Mouse (Mus musculus): ENCODE results near the gene 1700080O16Rik. TPM values are rescaled to one million over a fixed set of nuclear protein-coding genes. Genes with fewer than 3 reads are reported as not detected.

1700080O16Rik gene
- total RNA-seq (2015; ENCODE audit: low replicate concordance) = not detected in 2 replicates
- not detected in 2 replicates for total RNA-seq (2017; ENCODE audit: low replicate concordance)

DNA sequence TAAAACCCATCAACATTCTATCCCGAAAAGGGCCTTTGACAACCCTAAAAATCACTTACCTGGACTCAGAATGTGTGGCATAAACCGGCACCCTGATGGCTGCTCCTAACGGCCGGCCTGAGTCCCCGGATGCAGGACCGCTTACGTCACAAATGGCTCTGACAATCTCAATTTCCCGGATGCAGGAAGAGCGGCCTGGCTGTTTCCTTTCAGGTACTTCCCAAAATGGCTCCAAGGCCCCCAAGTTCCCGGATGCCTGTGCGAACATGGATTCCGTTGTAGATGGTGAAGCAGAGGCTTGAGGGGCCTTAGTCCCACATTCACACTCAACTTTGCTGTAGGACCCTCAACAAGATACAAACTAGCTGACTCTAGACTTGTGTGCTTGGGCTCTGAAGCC, at the start of gene 1700080O16Rik:
Gene 1700080O16Rik (minus strand): TSS at position 101 of the 400 bp plus-strand sequence.
- ATAC-seq (replicated peaks; ENCODE audit: low FRiP score, poor library complexity, severe bottlenecking) = no peak

DNA sequence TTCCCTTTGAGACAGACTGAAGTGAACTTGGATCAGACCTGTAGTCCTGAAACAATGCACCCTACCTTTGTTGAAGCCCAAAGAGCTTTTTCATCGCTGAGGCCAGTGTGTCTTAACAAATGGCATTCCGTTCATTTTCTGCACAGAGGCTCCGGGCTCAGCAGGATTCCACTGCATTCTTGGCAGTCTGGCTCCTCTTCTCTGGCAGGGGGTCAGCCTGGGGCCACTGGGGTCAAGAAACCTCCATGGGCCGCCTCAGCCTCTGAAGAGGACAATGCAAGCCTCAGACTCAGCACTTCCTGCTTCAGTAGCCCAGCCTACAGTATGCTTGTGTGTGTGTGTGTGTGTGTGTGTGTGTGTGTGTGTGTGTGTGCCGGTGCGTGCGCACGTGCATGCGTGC, 45.1 kb upstream of the 1700080O16Rik start:
- no peak for ATAC-seq (replicated peaks; ENCODE audit: low FRiP score, poor library complexity, severe bottlenecking)

DNA sequence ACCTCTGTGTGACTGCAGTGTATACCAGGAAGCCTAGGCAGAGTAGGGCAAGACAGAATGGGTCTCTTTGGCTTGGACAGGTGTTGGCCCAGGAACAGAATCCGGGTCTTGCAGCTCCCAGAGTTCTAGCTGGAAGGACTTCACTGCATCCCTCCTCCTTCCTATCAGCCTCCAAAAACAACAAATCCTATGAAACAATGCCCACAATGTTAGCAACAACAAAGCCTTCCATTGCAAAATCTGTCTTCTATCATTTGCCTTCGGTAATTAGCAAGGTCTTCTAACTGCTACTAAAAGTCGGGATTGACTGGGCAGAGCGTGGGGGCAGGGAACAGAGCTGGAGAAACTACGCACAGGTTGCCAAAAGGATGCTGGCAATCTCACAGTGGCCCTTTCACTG, 27.5 kb upstream of the 1700080O16Rik start:
- no peak for ATAC-seq (replicated peaks; ENCODE audit: low FRiP score, poor library complexity, severe bottlenecking)

DNA sequence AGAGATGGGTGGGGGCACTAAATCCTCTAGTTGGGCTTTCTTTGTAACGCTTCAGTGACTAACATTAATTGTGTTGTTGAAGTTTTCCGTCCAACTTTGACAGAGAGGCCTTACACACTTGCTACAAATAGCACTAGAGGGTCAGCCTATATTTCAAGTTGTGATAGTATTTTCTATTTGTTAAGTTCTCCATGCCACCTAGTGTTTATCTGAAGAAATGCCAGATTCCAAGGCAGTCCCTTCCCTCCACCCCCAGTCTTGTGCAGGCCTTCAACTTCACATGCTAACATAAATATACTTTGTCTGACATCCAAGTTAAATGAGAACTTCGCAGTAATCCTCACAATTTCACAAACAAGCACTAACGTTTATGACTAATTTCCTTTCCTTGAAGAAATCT, 26.9 kb upstream of the 1700080O16Rik start:
- no peak for ATAC-seq (replicated peaks; ENCODE audit: low FRiP score, poor library complexity, severe bottlenecking)

DNA sequence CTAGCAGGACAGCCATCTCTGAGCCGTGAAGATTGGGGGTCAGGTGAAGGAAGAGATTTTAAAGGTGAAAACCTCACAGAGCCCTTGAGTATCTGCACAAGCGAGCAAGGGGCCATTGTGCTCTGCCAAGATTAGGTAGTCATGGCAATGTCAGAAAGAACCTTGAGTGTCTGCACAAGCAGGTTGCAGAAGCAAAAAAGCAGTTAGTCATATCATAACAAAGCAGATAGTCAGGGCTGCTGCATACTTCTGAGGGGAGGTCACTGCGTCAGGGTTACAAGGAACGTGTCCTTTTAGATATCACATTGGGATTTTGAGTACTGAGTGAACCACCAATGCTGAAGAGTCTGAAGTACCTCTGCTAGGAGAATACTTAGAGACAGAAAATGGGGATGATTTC, 3.8 kb upstream of the 1700080O16Rik start:
- no peak for ATAC-seq (replicated peaks; ENCODE audit: low FRiP score, poor library complexity, severe bottlenecking)

DNA sequence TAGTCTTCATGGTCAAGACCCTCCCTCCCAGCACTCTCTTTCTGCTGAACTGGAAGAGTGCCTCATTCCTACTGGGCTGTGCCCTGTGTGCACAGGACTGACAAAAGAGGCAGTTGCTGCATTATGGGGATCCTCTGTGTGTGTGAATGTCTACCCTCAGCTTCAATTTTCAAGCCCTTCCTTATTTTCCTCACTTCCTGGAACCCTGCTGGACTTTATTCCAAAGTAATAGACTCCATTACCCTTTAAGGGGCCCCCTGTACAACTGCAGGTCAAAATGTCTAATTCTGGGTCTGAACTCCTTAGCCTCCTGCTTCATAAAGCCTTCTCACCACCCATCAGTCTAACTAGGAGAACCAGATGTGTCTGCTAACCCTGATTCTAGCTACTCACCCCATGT, 2.0 kb upstream of the 1700080O16Rik start:
- ATAC-seq (replicated peaks; ENCODE audit: low FRiP score, poor library complexity, severe bottlenecking) = no peak

DNA sequence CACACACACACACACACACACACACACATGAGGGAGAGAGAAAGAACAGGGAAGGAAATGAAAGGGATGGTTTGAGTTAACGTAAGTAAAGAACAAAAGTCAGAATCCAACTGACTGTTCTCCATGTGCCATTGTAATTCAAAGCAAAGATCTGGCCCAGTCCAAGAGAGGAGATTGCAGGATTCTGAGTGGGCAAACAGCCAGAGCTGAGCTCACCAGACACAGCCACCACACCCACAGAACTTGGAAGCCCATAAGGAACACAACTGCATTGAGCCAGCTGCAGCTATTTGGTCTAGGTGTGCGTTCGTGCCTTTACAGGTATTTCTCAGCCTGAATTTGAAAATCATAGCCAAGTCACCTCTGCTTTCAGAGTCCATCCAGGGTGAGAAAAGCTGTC, 24.5 kb downstream of the 1700080O16Rik start:
- ATAC-seq (replicated peaks; ENCODE audit: low FRiP score, poor library complexity, severe bottlenecking) = no peak

DNA sequence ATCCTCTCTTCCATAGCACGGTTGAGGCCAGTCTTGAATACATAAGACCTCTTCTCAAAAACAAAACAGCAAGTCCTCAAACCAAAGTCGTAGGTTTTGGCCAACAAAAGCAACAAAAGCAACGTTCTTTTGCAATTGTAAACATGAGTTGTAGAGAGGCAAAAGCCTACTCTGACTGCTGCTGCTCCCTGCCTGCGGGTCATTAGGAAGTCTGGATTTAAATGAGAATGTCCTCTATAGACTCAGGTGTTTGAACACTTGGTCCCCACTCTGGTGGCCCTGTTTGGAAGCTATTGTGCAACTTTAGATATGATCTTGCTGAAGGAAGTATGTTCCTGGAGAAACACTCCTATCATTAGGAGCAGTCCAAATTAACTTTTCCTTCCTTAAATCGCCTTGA, 34.5 kb downstream of the 1700080O16Rik start:
- ATAC-seq (replicated peaks; ENCODE audit: low FRiP score, poor library complexity, severe bottlenecking) = no peak

DNA sequence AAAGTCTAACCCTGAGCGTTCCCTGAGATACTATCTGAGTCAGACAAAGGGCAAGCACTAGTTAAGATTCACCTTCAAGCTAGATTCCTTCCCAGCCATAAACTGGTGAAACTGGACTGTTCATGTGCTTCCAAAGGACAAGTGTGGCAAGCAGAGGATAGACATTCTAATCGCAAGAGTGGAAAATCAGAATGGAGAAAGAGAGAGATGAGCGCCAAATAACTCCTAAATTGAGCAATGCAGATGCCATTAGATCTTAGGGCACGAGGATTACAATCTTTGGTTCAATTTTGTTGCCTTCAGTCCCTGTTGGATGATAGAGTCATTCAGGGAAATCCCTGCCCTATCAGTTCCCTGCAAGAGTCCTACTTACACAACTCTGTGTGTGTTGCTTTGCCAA, 53.5 kb downstream of the 1700080O16Rik start:
- ATAC-seq (replicated peaks; ENCODE audit: low FRiP score, poor library complexity, severe bottlenecking) = no peak

Other genes starting within 250 kb of the 1700080O16Rik start
- gene Usp26, start 171.5 kb downstream of the 1700080O16Rik start, total RNA-seq (2015; ENCODE audit: low replicate concordance) = not detected in 2 replicates
- 0.14 TPM in 1 of 2 replicates, not detected in the other for gene Usp26, start 171.5 kb downstream of the 1700080O16Rik start, total RNA-seq (2017; ENCODE audit: low replicate concordance)
- gene Gpc4, start 192.5 kb upstream of the 1700080O16Rik start, total RNA-seq (2015; ENCODE audit: low replicate concordance) = 6.1 and 8.8 TPM in 2 replicates
- 3.0 and 4.2 TPM in 2 replicates for gene Gpc4, start 192.5 kb upstream of the 1700080O16Rik start, total RNA-seq (2017; ENCODE audit: low replicate concordance)